Mouse (Mus musculus): ENCODE results near the gene Coq8b.
A peak's percentile ranks its signal among the peaks of the same experiment; 100 is the strongest.

Gene Coq8b

GRCm38 (mm10) chr7:27271423-27271822 lies 38.6 kb downstream of the Coq8b start:
- no peak for DNase-seq (ENCODE audit: low read depth, low spot score)

GRCm38 (mm10) chr7:27273739-27274351 lies 41.0 kb downstream of the Coq8b start:
- peak; percentile 53 for DNase-seq (ENCODE audit: low read depth, low spot score)

GRCm38 (mm10) chr7:27274916-27275315 lies 42.1 kb downstream of the Coq8b start:
- DNase-seq (ENCODE audit: low read depth, low spot score) = no peak

- DNase-seq (ENCODE audit: low read depth, low spot score) = no peak
Observed at GRCm38 (mm10) chr7:27276021-27276420, 43.2 kb downstream of the Coq8b start.

- DNase-seq (ENCODE audit: low read depth, low spot score) = no peak
Observed at GRCm38 (mm10) chr7:27277191-27277590, 44.4 kb downstream of the Coq8b start.

GRCm38 (mm10) chr7:27281717-27282116 lies 48.9 kb downstream of the Coq8b start:
- no peak for DNase-seq (ENCODE audit: low read depth, low spot score)

- no peak for DNase-seq (ENCODE audit: low read depth, low spot score)
Observed at GRCm38 (mm10) chr7:27282225-27282624, 49.4 kb downstream of the Coq8b start.

GRCm38 (mm10) chr7:27284865-27285697 lies 52.3 kb downstream of the Coq8b start:
- peak; percentile 29 for DNase-seq (ENCODE audit: low read depth, low spot score)

GRCm38 (mm10) chr7:27285698-27286066 lies 52.9 kb downstream of the Coq8b start:
- peak; percentile 76 for DNase-seq (ENCODE audit: low read depth, low spot score)

- no peak for DNase-seq (ENCODE audit: low read depth, low spot score)
Observed at GRCm38 (mm10) chr7:27288732-27289131, 55.9 kb downstream of the Coq8b start.

GRCm38 (mm10) chr7:27290555-27290954 lies 57.7 kb downstream of the Coq8b start:
- no peak for DNase-seq (ENCODE audit: low read depth, low spot score)

- no peak for DNase-seq (ENCODE audit: low read depth, low spot score)
Observed at GRCm38 (mm10) chr7:27291795-27292466, 59.1 kb downstream of the Coq8b start.

GRCm38 (mm10) chr7:27295956-27296355 lies 63.1 kb downstream of the Coq8b start:
- no peak for DNase-seq (ENCODE audit: low read depth, low spot score)

- no peak for DNase-seq (ENCODE audit: low read depth, low spot score)
Observed at GRCm38 (mm10) chr7:27296518-27296917, 63.7 kb downstream of the Coq8b start.

- no peak for DNase-seq (ENCODE audit: low read depth, low spot score)
Observed at GRCm38 (mm10) chr7:27298033-27298610, 65.3 kb downstream of the Coq8b start.

GRCm38 (mm10) chr7:27298816-27299215 lies 66.0 kb downstream of the Coq8b start:
- DNase-seq (ENCODE audit: low read depth, low spot score) = no peak

GRCm38 (mm10) chr7:27300351-27300750 lies 67.5 kb downstream of the Coq8b start:
- no peak for DNase-seq (ENCODE audit: low read depth, low spot score)

GRCm38 (mm10) chr7:27300801-27301200 lies 68.0 kb downstream of the Coq8b start:
- no peak for DNase-seq (ENCODE audit: low read depth, low spot score)

- DNase-seq (ENCODE audit: low read depth, low spot score) = peak; percentile 71
Observed at GRCm38 (mm10) chr7:27302172-27302571, 69.3 kb downstream of the Coq8b start.

GRCm38 (mm10) chr7:27305091-27305730 lies 72.4 kb downstream of the Coq8b start:
- no peak for DNase-seq (ENCODE audit: low read depth, low spot score)

All from forelimb bud, embryonic 11.5 days (tissue).